Mouse (Mus musculus) testis, adult 2 months (tissue): ENCODE data around the gene Pdhx. TPM values are rescaled to one million over a fixed set of nuclear protein-coding genes. Genes with fewer than 3 reads are reported as not detected.

Experiments
- H3K27ac ChIP-seq: fragments of 200-500 bp; 2 replicates; pipeline ENCODE4 v1.5.1; 2012; ENCODE audit warnings: low read depth, low read length; ENCODE audit not compliant: control insufficient read depth, insufficient read depth
- H3K27me3 ChIP-seq: fragments of 200-500 bp; 2 replicates; pipeline ENCODE4 v1.6.1; 2012; ENCODE audit warnings: mild to moderate bottlenecking, low read length, moderate library complexity; ENCODE audit not compliant: control insufficient read depth, insufficient read depth
- H3K36me3 ChIP-seq: fragments of 200-500 bp; 2 replicates; pipeline ENCODE4 v1.6.1; 2012; ENCODE audit warnings: mild to moderate bottlenecking, low read length; ENCODE audit not compliant: control insufficient read depth, insufficient read depth
- H3K4me1 ChIP-seq: fragments of 200-500 bp; 2 replicates; pipeline ENCODE4 v1.6.1; 2012; ENCODE audit warnings: low read length; ENCODE audit not compliant: control insufficient read depth, insufficient read depth
- H3K4me3 ChIP-seq: fragments of 200-500 bp; 2 replicates; pipeline ENCODE4 v1.5.1; 2012; ENCODE audit warnings: low read depth, mild to moderate bottlenecking, low read length, moderate library complexity, mixed read lengths; ENCODE audit not compliant: control insufficient read depth
- CTCF ChIP-seq: fragments of 200-500 bp; IDR thresholded peaks from 2 replicates; pipeline ENCODE4 v1.5.1; 2012; ENCODE audit warnings: low read depth, mild to moderate bottlenecking, inconsistent platforms, low read length, moderate library complexity; ENCODE audit not compliant: control insufficient read depth, insufficient read depth, insufficient replicate concordance
- POLR2A ChIP-seq: fragments of 200-500 bp; IDR thresholded peaks from 2 replicates; pipeline ENCODE4 v1.6.1; 2012; ENCODE audit warnings: low read depth, mild to moderate bottlenecking, inconsistent platforms, low read length, moderate library complexity; ENCODE audit not compliant: control insufficient read depth
- polyA plus RNA-seq: library from polyadenylated mRNA; depleted of rRNA; stranded (reverse); fragments of >200 nt; gene quantifications from 2 replicates; pipeline ENCODE4 v1.2.3, GENCODE M21; 2012

The Pdhx gene
- polyA plus RNA-seq, 1 experiment: 47.9 TPM

DNA sequence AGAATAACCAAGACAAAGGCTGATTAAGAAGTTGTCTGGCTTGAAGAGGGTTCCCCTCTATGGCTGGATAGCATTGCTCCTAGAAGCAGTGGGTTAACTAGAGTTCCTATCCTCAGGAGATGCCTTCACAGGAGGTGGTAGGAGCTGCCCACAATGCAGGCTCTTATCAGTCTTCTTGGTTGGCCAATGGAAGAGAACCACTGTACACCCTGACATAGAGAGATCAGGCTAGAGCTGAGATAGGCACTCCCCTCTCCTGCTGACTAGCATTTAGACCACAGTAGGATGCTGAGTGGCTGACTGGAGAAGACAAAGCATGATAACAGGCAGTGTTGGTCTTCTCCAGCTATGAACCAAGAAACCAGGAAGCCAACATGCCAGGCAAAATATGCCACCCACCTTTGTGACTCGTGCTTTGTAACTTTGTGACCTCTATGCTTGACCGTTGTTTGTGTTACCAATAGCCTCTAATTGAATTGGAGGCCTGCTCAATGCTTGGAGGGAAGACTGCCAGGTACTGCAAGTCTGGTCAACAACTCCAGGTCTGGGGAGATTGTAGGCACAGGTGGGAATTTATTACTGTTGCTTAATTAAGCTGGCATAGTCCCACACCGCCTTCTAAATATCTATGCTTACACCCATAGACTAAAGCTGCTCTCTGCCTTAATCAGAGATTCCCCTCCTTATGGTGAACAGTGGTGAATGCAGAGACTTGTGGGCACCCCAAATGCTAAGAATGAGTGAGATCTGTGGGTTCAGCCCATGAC lies 79.3 kb downstream of the Pdhx start:
- H3K4me1 ChIP-seq: no peaks in the 10 kb centered on the region
- no peak for TF ChIP-seq CTCF
- TF ChIP-seq POLR2A: no peak
- no peak overlapping the region for H3K27ac ChIP-seq
- no peaks in the 10 kb centered on the region for H3K27me3 ChIP-seq
- no peaks in the 10 kb centered on the region for H3K36me3 ChIP-seq
- no peak overlapping the region for H3K4me3 ChIP-seq

DNA sequence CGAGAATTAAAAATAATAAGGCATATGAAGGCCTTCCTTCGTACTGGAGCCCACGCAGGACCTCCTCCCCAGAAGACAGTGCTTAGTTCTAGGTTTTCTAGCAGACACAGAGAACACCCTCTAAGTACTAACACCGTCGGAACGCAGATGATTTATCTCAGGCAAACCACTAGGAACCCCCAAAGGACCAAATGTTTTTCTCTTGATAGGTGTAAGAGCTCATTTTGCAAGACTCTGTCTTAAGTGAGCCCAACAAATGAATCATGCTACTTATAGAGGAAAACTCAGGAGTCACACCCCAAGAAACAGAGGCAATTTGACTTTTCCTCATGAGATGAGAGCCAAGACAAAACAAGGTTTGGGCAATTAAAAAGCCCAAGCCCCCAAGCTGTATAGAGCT lies 80.9 kb downstream of the Pdhx start:
- H3K36me3 ChIP-seq: no peaks in the 10 kb centered on the region
- no peaks in the 10 kb centered on the region for H3K4me1 ChIP-seq
- H3K27me3 ChIP-seq: no peaks in the 10 kb centered on the region
- H3K27ac ChIP-seq: no peak overlapping the region
- TF ChIP-seq CTCF: no peak
- TF ChIP-seq POLR2A: no peak
- no peak overlapping the region for H3K4me3 ChIP-seq

DNA sequence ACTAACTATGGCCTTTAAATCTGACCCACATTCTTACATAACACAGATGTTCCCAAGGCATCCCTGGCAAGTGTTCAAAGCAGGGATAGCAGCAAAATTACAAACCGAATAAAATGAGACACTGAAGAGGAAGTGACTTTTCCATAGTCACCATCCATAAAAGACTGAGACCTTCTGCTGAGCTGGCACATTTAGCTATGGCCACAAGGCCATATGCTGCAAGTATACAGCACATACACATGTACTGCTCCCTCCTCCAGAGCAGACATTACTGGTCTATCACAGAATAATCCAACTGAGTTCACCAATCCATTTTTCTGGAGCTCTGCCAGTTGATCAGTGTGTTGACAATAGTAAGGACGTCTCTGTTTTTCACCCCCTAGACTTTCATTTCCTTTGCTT lies 83.0 kb downstream of the Pdhx start:
- H3K4me3 ChIP-seq: no peak overlapping the region
- H3K36me3 ChIP-seq: no peaks in the 10 kb centered on the region
- no peak overlapping the region for H3K27ac ChIP-seq

DNA sequence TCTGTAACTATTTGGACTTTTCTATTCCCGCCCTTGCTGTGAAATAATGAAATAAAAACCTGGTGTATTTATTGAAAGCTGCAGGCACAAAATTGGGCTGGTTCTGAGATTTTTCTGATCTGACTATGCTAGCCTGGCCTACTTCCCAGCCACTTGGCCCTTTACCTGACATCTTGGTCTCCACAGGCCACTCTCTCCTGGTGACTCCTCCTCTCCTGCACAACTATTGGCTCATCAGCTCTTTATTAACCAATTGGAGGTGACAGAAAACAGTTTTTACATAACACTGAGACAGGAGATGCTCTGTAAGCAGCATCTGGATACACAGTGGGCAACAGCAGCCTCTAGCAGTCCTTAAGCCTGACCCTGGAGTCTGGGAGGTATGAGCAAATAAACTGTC lies 83.9 kb downstream of the Pdhx start:
- Histone ChIP-seq H3K27ac (no peak overlapping the region), H3K36me3 (no peaks in the 10 kb centered on the region)
- TF ChIP-seq POLR2A: no peak
- TF ChIP-seq CTCF: no peak

More for the DNA sequence above, 83.0 kb downstream of the Pdhx start:
- Histone ChIP-seq H3K4me1 (no peaks in the 10 kb centered on the region), H3K27me3 (no peaks in the 10 kb centered on the region)
- no peak for TF ChIP-seq POLR2A
- TF ChIP-seq CTCF: no peak

DNA sequence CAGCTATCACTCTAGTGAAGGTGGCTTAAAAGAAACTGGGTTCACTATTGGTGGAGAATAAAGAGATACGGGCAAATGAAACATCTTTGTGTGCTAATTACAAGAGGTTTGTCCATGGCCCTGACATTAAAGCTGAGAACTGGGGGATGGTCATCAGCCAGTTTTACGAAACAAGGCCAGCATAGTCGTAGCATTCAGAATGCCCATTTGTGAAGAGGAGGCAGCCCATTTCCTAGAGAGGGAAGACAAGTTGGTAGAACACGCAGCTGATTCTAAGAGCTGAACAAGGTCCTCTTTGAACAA lies 85.7 kb downstream of the Pdhx start:
- no peaks in the 10 kb centered on the region for H3K27me3 ChIP-seq
- no peak overlapping the region for H3K4me3 ChIP-seq
- H3K36me3 ChIP-seq: no peaks in the 10 kb centered on the region
- TF ChIP-seq CTCF: no peak
- TF ChIP-seq POLR2A: no peak
- H3K27ac ChIP-seq: no peak overlapping the region
- H3K4me1 ChIP-seq: no peaks in the 10 kb centered on the region

More for the DNA sequence above, 83.9 kb downstream of the Pdhx start:
- no peaks in the 10 kb centered on the region for H3K4me1 ChIP-seq
- H3K27me3 ChIP-seq: no peaks in the 10 kb centered on the region
- H3K4me3 ChIP-seq: no peak overlapping the region

DNA sequence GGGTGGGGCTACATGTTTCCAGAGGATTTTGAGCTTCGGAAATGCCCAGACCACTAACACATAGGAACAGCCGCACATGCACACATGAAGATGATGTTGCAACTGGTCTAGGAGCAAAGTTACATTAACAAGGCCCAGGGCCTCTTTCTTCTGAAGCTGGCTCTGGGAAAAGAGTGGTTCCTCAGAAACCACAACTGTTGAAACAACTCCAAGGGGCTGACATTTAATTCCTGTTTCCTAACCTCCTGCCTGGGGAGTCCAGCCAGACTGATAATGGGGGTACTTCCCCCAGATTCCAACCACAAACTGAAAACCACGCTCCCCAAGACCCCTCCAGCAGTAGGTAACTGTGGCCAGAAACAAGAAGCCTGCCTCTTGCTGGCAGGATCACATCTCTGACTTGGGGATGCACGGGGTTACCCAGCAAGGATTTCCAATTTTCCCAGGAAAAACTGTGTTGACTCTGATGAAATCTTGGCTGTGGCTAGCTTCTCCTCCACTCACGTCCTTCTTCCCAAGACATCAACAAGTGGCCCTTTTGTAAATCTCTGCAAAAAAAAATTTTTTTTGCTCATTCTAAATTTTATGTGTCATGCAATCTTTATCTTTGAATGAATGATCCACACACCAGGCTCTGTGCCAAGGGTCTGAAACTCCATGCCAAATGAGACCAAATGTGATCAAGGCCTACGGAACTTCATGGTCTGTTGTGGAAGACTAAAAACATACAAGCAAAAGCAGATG lies 86.2 kb downstream of the Pdhx start:
- Histone ChIP-seq H3K27me3 (no peaks in the 10 kb centered on the region), H3K36me3 (no peaks in the 10 kb centered on the region), H3K27ac (no peak overlapping the region), H3K4me3 (no peak overlapping the region), H3K4me1 (no peaks in the 10 kb centered on the region)
- no peak for TF ChIP-seq CTCF
- no peak for TF ChIP-seq POLR2A

DNA sequence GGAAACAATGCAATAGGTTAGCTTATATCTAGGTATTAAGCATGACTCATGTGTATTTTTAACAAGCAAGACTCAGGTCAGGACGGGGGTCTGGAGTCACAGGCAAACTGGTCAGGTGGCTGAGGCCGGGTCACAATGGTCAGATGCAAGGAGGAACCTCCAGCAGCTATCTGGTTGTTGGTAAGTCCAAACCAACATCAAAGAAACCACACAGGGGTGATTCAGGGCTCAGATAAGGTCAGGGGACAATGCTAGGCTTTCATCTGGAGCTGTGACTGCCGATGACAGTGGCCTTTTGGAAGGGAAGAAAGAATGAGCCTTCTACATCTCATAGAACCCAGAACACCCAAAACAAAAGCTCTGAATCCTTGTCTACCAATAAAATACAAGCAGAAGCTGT lies 86.9 kb downstream of the Pdhx start:
- no peaks in the 10 kb centered on the region for H3K4me1 ChIP-seq
- no peak overlapping the region for H3K27ac ChIP-seq
- H3K36me3 ChIP-seq: no peaks in the 10 kb centered on the region
- TF ChIP-seq CTCF (no peak), POLR2A (no peak)
- no peak overlapping the region for H3K4me3 ChIP-seq
- no peaks in the 10 kb centered on the region for H3K27me3 ChIP-seq
